Mouse (Mus musculus) right cerebral cortex, adult 18-20 months (tissue): ENCODE measurements around the gene Notch1.

Source experiments
- DNase-seq: peaks from one replicate; pipeline ENCODE4 v3.0.0; 2022; ENCODE audit warnings: mixed read lengths

The Notch1 gene

GRCm38 (mm10) chr2:26529881-26530280 lies 13.4 kb upstream of the Notch1 start:
- DNase-seq: no peak

- no peak for DNase-seq
Observed at GRCm38 (mm10) chr2:26529221-26529805, 12.8 kb upstream of the Notch1 start.

GRCm38 (mm10) chr2:26526443-26527257 lies 10.2 kb upstream of the Notch1 start:
- no peak for DNase-seq

- peak; percentile 77 for DNase-seq
Observed at GRCm38 (mm10) chr2:26525355-26526018, 9.0 kb upstream of the Notch1 start.

GRCm38 (mm10) chr2:26522327-26522726 lies 5.9 kb upstream of the Notch1 start:
- DNase-seq: no peak

- DNase-seq: no peak
Observed at GRCm38 (mm10) chr2:26519753-26520152, 3.3 kb upstream of the Notch1 start.

- no peak for DNase-seq
Observed at GRCm38 (mm10) chr2:26516987-26517386, 524 bp upstream of the Notch1 start.

GRCm38 (mm10) chr2:26515335-26515734 lies 1.1 kb downstream of the Notch1 start:
- DNase-seq: no peak

- DNase-seq: no peak
Observed at GRCm38 (mm10) chr2:26513105-26513745, 3.2 kb downstream of the Notch1 start.

- DNase-seq: no peak
Observed at GRCm38 (mm10) chr2:26508661-26509060, 7.8 kb downstream of the Notch1 start.

GRCm38 (mm10) chr2:26507961-26508391 lies 8.5 kb downstream of the Notch1 start:
- DNase-seq: no peak

- no peak for DNase-seq
Observed at GRCm38 (mm10) chr2:26507481-26507886, 9.0 kb downstream of the Notch1 start.

- DNase-seq: no peak
Observed at GRCm38 (mm10) chr2:26506746-26507280, 9.7 kb downstream of the Notch1 start.

GRCm38 (mm10) chr2:26504772-26505480 lies 11.5 kb downstream of the Notch1 start:
- DNase-seq: no peak

- DNase-seq: peak; percentile 42
Observed at GRCm38 (mm10) chr2:26503661-26504575, 12.5 kb downstream of the Notch1 start.

GRCm38 (mm10) chr2:26502863-26503631 lies 13.4 kb downstream of the Notch1 start:
- no peak for DNase-seq

- DNase-seq: no peak
Observed at GRCm38 (mm10) chr2:26502299-26502862, 14.1 kb downstream of the Notch1 start.

GRCm38 (mm10) chr2:26501651-26502141 lies 14.8 kb downstream of the Notch1 start:
- DNase-seq: no peak

- DNase-seq: peak; percentile 68
Observed at GRCm38 (mm10) chr2:26500599-26501370, 15.7 kb downstream of the Notch1 start.
